Mouse (Mus musculus): ENCODE data around the gene Slc6a9.

The Slc6a9 gene

DNA sequence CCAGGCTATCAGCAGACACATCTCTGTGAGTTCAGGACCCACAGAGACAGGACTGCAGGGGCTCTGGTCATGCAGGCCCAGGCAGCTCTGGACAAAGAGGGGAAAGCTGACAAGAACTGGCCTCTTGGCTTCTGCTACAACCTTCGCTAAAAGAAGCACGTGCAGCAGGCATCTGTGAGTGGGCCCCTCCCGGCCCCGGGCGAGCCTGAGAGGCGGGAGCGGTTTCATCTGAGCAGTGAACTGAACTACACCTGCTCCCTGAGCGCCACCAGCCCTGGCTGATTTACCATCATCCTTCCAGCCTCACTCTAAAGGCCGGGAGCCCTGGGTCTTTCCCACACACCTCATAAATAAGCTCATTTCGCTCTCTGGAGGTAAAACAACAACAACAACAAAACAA is 44.0 kb downstream of the Slc6a9 start:
- no peak for DNase-seq (ENCODE audit: low read depth)

DNA sequence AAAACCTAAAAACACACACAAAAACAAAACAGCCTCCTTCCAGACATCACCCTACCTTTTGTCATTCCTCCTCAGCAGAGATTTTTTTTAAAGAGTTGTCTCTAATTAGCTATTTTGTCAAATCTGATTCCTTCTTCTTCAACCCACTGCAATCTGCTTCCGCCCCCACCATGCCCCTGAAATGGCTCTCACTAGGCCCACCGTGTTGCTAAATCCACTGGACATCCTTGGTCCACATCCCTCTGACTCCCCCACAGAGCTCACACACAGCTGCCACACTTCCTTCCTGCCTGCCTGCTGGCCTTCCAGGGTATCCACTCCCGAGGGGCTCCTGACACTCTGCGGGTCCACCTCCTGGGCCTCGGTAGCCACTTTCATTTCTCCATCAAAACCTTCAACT is 44.4 kb downstream of the Slc6a9 start:
- DNase-seq (ENCODE audit: low read depth): no peak

DNA sequence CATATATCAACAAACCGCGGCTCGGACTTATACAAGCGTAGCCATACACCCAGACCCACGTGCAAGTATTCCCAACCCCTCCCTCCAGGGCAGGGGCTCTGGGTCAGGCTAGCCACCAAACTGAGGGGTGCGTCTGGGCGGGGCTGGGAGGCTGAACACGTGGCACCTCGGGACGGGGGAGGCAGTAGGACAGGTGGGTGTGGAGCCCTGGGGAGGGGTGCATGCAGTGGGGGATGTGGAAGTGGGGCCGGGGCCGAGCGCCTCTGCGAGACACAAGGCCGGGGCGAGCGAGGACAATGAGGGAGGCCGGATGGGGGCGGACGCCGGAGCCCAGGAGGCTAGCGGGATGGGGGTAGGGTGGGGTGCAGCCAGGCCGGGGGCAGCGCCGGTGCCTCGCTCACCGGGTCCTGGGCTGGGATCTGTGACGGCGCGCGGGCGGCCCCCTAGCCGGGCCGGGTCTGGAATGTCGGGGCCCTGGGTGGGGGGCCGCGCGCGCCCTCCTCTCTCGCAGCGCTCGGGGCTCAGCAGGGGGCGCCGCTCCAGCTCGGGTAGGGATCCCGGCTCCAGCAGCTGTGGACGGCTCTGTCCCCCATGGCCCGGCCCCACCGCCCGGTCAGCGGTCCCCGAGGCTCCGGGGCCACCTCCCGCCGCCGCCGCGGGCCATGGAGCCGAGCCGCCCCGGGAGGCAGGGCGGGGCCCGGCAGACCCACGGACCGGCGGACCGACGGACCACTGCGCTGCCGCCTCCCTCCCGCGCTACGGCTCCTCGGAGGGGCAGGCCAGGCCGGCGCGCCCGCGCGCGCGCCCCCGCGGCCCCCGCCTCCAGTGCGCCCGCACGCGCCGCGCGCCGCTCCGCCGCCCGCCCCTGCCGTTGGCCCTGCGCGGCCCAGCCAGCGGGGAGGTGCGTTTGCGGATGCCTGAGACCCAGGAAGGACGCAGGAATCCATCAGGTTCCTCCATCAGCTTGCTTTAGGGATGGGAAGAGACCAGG is 48.7 kb downstream of the Slc6a9 start, which contains the start of gene B4galt2:
B4galt2 (minus strand) TSS at position 787 of the 991 bp plus-strand sequence.
- DNase-seq (ENCODE audit: low read depth): peak; percentile 85

DNA sequence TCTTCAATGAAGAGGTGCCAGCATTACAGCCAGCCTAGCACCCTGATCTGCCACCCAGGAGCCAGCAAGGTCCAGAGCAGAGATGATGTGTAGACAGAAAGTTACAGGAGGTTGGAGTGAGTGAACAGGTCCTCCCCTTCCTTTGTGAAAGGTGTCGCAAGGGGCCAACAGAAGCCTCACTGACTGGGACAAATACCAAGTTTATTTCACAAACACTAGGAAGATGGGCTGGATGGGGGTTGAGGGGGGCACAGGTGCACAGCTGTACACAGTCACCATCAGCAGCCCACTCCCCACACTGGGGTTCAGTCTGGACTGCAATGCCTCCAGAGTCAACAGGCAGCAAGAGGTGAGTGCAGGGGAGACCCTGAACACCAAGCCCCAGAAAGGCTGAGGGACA is 49.8 kb downstream of the Slc6a9 start:
- DNase-seq (ENCODE audit: low read depth): peak; percentile 24

DNA sequence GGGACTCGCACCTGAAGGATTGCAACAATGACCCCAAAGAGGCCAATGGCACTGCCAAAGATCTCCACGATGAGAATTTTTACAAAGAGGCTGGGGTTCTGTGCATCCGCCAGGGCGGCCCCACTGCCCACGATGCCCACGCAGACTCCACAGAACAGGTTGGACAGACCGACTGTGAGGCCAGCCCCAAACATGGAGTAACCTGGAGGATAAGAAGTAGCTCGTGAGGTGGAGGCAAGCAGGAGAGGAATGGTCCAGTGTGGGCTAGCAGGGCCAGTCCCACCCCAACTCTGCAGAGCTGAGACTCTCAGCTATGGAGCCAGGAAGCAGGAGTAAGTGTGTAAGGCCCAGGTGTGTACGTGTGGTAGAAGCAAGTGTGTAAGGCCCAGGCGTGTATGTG is 50.8 kb downstream of the Slc6a9 start:
- DNase-seq (ENCODE audit: low read depth): no peak

DNA sequence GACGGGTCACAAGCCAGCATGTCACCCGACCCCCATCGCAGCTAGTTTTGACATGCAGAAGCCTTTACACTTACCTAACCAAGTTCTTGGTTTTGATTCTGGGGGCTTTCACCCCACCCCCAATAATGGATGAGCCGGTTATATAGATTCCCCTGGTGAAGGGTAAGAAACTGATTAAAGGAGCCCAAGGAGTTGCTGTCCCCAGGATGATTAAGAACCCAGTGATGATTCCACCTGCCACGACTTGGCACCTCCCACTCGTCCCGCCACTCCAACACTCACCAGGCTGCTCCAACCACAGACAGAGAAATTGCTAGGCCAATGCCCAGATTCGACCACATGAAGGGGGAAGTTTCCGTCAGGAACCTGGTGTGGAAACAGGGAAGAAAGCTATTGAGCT is 51.7 kb downstream of the Slc6a9 start:
- no peak for DNase-seq (ENCODE audit: low read depth)

DNA sequence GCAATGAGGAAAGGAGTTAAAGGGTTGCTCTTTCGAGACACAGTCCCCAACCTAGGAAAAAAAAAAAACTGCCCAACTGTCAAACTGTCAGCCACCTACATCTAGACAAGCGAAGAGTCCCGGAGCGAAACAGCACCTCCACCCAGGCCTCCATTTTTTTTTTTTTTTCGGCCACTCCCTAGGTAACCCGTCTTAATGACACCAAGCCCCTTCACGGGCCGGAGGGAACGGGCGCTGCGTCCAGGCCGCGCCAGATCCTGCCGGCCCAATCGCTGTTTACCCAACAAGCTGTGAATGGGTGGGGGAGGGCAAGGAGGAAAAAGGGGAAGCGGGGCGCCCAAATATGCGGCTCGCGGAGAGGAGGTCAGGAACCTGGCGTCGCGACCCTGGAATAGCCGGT is 52.3 kb downstream of the Slc6a9 start:
- peak; percentile 50 for DNase-seq (ENCODE audit: low read depth)

DNA sequence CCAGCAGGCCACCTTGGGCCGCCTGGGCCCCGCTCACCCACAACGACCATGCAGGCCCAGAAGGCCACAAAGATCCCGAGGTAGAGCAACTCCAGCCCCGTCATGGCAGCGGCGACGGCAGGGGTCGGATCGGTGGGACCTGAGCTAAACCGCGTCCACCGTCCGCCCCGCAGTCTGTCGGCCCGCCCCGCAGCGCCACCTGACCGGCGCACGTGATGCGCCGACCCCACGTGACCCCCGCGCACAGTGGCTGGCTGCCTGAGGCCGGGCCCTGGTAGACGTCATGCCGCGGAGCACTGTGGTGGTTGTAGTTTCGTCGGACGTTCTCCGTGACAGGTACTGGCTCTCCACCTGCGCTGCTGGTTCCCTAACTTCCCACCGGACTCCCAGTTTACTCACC is 52.8 kb downstream of the Slc6a9 start, which contains the start of gene Atp6v0b:
Atp6v0b (minus strand) TSS at position 201 of the 400 bp plus-strand sequence.
- DNase-seq (ENCODE audit: low read depth): peak; percentile 97

DNA sequence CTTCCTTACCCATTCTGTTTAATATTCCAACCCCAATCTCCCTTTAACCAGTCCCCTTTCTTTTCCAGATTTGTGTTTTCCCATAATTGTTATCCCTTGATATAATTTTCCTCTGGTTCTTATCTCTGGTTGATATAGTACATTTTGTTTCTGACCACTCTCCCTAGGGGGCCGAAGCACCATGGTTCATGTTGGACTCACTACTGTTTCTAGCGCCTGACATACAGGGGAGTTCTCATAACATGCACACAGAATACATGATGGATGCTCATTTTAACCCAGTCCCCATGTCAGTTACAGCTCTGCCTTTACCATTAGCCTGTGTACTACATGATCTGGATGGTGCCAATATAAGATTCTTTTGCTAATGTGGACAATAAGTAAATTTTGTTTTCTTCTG is 53.6 kb downstream of the Slc6a9 start:
- DNase-seq (ENCODE audit: low read depth): no peak

DNA sequence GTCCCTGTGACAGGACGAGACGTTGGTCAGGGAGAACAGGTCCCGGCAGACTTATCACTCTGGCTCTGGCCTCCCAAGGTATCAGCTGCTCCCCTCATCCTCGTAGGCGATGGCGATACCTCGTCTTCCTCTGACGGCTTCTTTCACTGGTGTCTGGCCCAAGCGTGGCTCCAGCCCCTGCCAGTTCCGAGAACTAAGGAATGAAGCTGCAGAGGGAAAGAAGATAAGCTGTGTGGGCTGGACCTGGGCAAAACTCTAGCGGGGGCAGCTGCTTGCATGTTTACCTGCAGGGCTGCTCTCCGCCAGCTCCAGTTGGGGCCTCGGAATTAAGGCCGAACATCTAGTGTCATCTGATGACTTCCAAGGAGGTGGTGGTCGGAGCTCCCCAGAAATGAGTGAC is 55.2 kb downstream of the Slc6a9 start:
- DNase-seq (ENCODE audit: low read depth): no peak

DNA sequence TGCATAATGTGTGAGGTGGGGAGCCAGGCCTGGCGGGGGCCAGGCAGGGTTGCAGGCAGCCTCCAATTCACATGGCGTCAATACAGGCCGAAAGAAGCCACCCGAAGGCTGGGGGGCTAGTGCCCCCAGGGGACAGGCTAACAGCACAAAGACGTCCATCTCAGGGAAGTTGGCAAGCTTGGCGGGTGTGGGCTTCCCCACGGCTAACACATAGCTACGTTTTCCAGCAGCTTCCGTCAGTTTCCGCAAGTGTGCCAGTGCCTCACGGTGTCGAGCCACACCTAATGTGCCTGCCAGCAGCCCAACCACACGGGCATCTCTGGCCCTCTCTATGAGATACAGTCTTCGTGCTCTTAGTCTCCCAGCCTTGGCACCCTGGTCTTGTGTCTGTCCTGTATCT is 55.7 kb downstream of the Slc6a9 start:
- DNase-seq (ENCODE audit: low read depth): no peak

DNA sequence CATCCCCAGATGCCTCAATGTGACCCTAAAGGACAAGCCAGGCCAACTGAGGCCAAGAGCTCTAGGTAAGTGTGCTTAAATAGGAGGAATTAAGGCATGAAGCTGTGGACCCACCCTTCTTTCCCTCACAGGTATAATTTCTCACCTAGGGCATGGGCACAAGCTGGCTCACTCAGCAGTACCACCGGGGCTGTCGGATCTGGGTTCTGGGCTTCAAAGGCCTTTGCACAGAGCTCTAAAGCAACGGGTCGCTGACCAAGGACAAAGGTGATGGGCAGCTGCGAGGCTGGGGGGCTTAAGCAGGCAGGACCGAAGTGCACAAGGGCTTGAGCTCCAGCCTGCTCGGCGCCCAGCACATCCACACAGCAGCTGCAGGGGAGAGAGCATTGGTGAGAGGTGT is 56.4 kb downstream of the Slc6a9 start:
- no peak for DNase-seq (ENCODE audit: low read depth)

DNA sequence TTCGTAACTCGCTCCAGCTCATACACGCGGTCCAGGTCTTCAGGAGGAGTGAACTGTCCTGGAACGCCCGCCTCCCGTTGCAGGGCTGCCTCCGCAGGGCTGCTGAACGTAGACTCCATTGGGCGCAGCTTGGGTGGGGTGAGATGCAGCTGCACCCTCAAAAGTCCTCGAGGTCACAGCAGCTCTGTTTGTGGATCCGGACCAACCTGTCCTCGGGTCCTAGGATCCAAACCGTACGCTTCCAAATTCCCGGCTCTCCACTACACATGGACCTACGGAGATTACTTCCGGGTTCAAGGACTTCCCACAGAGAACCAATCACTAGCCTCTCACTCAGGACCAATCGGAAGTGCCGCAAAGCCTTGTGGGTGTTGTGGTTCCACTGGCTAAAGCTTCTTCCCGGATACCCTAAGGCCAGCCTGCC is 57.4 kb downstream of the Slc6a9 start, which contains the start of gene Dph2:
Dph2 (minus strand) TSS at position 295 of the 424 bp plus-strand sequence.
- peak; percentile 91 for DNase-seq (ENCODE audit: low read depth)

DNA sequence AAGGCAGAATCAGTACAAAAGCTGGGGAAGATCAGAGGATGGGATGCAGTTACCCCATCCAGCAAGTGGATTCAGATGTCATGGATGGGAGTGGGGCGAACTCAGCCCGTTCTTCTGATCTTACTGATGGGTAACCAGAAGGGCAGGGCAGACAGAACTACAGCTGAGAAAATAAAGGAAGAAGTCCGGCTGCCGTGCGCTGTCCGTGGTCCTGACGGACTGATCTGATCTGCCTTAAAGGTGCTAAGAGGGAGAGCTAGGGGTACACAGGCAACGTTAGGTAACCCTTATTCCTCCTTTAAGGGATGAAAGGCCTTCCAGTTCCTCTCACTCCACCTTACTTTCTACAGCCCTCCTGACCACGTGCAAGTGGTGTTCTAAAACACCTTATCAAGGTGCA is 59.1 kb downstream of the Slc6a9 start:
- DNase-seq (ENCODE audit: low read depth): peak; percentile 82

DNA sequence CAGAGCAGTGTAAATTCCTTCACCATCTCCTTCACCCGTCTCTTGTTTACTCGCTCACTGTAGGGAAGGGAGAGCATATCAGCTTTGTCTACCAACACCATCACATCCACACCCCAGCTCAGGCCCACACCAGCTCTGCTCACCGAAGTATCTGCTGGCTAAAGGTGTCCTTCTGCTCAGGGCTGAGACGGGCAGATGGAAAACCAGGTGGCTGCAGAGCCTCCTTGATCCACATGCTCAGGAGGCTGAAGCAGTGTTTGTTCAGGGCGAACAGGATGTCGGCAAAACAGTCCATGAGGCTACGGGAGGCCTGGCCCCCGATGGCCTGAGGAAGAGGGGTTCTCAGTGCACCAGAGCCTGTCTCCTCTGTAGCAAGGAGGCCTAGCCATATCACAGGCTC is 60.3 kb downstream of the Slc6a9 start:
- no peak for DNase-seq (ENCODE audit: low read depth)

DNA sequence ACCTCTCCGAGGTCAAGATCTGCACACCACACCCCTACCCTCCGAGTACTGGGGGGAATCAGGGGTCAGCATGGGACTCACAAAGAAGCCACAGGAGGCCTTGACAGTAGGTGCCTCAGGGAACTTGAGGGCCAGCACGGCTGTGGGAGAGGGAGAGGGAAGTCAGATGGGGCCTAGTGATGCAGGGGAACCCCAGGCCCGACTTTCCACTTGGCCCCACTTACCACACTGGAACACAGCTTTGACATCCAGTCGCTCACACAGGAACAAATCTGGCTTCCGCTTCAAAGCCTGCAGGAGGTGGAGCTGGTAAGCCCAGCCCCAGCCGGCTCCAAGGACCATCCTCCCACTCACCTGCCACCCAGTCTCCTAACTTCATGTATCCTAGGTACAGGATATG is 61.0 kb downstream of the Slc6a9 start:
- no peak for DNase-seq (ENCODE audit: low read depth)

DNA sequence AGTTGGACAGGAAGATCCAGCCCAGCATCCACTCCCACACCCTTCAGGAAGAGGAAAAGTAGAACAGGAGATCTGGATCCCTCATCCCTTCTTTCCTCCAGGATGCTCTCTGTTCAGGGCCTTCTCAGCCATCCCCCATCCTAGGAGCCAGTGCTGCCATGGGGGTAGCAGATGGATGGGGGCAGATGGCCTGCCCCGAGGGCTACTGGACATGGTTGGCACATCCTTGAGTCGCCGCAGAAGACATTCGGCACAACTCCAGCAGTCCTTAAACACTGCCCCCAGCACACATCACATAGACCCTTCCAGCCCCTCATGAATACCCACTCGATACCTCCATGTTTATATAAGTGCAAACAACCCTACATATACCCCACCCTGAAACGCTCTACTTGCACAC is 61.7 kb downstream of the Slc6a9 start:
- no peak for DNase-seq (ENCODE audit: low read depth)

DNA sequence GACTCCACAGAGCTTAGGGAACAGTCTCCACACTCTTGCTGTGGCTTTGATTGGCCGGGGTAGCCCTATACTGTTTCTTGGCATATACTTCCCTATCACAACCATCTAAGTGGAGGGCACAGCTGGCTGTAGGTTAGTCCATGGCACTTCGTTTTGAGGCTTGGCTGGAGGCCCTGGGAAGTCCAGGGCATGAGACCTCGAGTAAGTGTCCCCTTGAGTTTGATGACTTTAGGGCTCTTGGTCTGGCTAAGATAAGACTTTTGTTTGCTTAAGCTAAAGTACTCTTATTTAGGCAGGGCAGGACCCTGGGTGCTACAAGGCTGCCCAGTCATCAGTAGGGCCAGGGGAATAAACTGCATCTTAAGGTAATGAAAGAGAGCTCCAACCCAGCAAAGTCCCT is 63.8 kb downstream of the Slc6a9 start:
- DNase-seq (ENCODE audit: low read depth): no peak

DNA sequence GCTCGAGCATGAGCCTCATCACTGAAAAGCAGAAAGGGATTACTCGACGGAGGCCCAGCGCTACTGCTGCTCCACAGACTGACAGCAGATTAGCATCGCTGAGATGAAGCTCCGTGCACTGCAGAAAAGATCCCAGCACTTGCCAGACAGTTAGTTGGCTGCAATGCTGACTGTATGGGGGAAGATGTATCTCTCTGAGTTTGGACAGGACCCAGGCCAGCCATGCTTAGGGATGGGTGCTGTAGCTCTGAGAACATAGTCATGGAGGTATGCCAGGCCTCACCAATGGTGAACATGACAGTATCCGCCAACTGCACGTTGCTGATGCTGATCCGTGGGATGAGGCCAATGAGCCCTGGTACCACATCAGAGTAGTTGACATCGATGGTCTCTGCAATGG is 69.8 kb downstream of the Slc6a9 start:
- no peak for DNase-seq (ENCODE audit: low read depth)

DNA sequence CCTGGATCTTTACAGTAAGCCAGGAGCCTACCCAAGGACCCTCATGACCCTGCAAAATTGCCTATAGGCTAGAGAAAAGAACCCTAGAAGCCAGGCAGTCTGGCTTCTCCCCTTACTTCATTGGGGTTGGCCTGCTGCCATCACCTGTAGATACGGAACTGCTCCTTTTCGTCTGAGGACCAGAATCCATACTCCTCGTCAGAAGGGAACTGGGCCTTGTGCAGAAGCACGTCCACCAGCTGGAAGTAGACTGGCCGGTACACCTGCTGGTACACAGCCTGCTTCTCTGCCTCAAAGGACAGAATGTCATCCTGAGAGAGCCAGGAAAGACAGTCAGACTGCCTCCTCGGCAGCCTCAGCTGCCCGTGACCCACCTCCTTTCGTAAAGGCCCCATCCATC is 70.5 kb downstream of the Slc6a9 start:
- DNase-seq (ENCODE audit: low read depth): no peak

DNA sequence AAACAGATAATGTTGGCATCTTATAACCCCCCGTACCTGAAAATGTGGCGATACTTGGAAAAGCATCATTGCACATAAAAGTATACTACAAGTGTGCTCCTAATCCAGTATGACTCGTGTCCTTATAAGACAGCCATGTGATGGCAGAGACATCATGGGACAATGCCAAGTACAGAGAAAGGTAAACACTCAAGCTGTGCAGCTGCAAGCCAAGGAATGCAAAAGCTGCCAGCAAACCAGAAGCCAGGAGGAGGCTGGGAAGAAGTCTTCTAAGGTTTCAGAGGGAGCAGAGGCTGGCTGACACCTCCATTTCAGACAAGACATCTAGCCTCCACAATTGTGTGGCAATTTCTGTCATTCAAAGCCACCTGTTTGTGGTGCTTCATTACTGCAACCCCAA is 71.9 kb downstream of the Slc6a9 start:
- DNase-seq (ENCODE audit: low read depth): peak; percentile 68

DNA sequence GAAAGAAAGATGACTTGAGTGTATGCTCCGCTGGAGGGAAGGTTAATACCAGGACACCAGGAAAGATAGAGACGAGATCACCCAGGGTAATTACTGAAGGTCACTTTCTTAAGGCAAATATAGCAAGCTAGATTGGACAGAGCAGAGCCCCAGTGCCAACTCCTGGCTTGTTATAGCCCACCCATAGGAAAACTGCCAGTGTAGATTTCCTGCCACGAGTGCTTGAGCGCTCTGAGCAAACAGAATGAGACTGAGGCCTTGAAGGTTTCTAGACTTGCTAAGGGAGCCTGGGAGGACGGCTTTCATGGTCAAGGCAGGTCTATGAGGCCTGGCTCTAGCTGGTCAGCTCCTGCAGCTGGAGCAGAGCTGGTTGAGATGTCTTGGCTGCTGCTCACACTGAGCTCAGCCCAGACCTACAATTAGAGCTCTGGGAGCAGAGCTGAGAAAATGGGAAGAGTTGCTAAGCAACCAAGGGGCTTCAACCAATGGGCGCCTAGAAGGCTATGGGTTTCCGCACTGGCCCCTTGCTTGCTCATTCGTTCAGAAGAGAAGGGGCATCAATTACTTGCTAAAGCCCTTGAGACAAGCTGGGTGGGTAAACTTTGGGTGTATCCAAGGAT is 74.6 kb downstream of the Slc6a9 start:
- DNase-seq (ENCODE audit: low read depth): no peak

DNA sequence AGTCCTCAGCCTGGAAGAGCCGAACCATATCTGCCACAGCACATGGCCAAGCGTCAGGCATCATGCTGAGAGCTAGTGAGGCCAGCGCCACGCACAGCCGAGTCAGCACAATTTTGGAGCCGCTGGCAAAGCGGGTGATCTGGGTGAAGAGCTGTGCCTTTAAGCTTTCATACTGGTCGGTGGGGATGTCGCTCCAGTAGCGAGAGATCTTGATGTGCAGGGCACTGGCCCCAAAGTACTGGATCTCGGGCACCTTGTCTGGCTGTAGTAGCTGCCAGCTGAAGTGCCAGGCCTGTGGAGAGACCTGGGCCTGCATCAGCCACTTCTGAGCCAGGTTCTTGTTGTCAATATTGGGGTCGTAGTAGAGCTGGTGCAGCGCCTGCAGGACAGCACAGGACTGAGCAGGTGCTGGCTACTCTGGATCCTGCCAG is 77.8 kb downstream of the Slc6a9 start:
- no peak for DNase-seq (ENCODE audit: low read depth)
